Mouse (Mus musculus) heart, embryonic 15.5 days (tissue): ENCODE results near the gene G430095P16Rik. TPM values are rescaled to one million over a fixed set of nuclear protein-coding genes. Genes with fewer than 3 reads are reported as not detected.

Experiments
- ATAC-seq: fragments of 200-750 bp; cut with Nextera tagmentation; replicated peaks from 2 replicates; pipeline ENCODE4 v1.8.0; 2017; ENCODE audit warnings: low read depth, moderate TSS enrichment; ENCODE audit not compliant: insufficient number of reproducible peaks, insufficient read depth, low FRiP score
- H3K27ac ChIP-seq: fragments of 300-500 bp; sonication (generic); 2 replicates; pipeline ENCODE4 v1.5.1; 2015; ENCODE audit warnings: mild to moderate bottlenecking, inconsistent platforms
- H3K27me3 ChIP-seq: fragments of 300-500 bp; sonication (generic); 2 replicates; pipeline ENCODE4 v1.6.1; 2015; ENCODE audit warnings: inconsistent platforms
- H3K36me3 ChIP-seq: fragments of 300-500 bp; sonication (generic); 2 replicates; pipeline ENCODE4 v1.6.1; 2015; ENCODE audit warnings: mild to moderate bottlenecking, inconsistent platforms
- H3K4me1 ChIP-seq: fragments of 300-500 bp; sonication (generic); replicated peaks from 2 replicates; pipeline ENCODE4 v1.6.1; 2015; ENCODE audit warnings: inconsistent platforms
- H3K4me2 ChIP-seq: fragments of 300-500 bp; sonication (generic); 2 replicates; pipeline ENCODE4 v1.6.1; 2015; ENCODE audit warnings: inconsistent platforms, mild to moderate bottlenecking, moderate library complexity
- H3K4me3 ChIP-seq: fragments of 300-500 bp; sonication (generic); 2 replicates; pipeline ENCODE4 v1.5.1; 2015; ENCODE audit warnings: mild to moderate bottlenecking, inconsistent platforms
- H3K9ac ChIP-seq: fragments of 300-500 bp; sonication (generic); 2 replicates; pipeline ENCODE4 v1.6.1; 2015; ENCODE audit warnings: mild to moderate bottlenecking, inconsistent platforms
- H3K9me3 ChIP-seq: fragments of 300-500 bp; sonication (generic); replicated peaks from 2 replicates; pipeline ENCODE4 v1.6.1; 2016; ENCODE audit warnings: inconsistent platforms
- WGBS: fragments of 180-500 bp; shearing (Covaris S2); methylation state at CpG from one replicate; pipeline ENCODE4 v1.1.7; 2015; ENCODE audit warnings: mixed read lengths; 5-methylcytosine and 5-hydroxymethylcytosine counted together
- polyA plus RNA-seq: library from polyadenylated mRNA; unstranded; fragments of >200 nt; fragmentation: Nextera tagmentation; extraction: Ambion mirVana; gene quantifications from 2 replicates; pipeline ENCODE4 v1.2.1, GENCODE M21; 2015

G430095P16Rik gene
- polyA plus RNA-seq, 1 experiment from 2014 or later: 4.5 TPM

DNA sequence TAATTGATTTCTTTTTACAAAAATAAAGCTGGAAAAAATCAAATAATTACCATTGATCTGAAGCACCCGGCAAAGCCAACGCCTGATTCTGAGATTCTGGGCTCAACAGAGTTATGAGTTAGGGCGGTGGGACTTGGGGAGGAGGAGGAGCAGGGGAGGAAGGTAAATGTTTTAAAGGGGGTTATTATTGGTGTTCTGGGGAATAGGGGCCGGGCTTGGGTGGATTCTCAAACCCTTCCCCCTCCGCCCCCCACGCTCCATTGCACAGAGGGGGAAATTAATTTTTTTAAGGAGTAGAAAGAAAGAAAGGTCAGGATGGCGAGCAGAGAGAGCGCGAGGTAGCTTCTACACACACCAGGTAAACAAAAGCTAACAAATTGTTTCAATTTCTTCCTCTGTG, 50.5 kb downstream of the G430095P16Rik start:
- Histone ChIP-seq H3K36me3 (no peaks in the 10 kb centered on the region), H3K9me3 (no peaks in the 10 kb centered on the region), H3K4me3 (peak overlapping the region; percentile 41), H3K4me1 (peaks cover 43% of the 10 kb centered on the region), H3K4me2 (peak overlapping the region; percentile 61), H3K9ac (peak overlapping the region; percentile 38; the same call in 1 of the 2 replicates), H3K27ac (peak overlapping the region; percentile 67), H3K27me3 (peaks cover 65% of the 10 kb centered on the region)
- WGBS: 11% methylated on average over 9 of the region's 9 CpGs
- no peak for ATAC-seq

DNA sequence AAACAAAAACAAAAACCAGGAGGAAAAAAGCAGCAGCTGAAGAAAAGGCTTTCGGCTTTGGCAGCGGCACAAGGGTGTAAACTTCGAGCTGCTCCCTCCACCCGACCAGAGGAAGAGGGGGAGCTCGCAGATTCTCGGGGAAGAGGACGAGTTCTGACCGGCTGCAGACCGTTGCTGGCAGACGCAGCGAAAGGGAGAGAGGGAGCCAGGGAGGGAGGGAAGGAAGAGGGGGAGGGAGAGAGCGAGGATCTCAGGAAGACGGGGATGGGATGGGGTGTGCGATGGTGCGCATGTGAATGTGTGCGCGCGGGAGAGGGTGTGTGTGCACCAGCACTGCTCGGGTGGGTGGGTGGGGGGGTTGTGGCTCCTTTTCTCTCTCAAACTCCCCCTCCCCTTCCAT, 51.0 kb downstream of the G430095P16Rik start:
- Histone ChIP-seq H3K9ac (peak overlapping the region; percentile 38; the same call in 1 of the 2 replicates), H3K4me1 (peaks cover 46% of the 10 kb centered on the region), H3K4me2 (peak overlapping the region; percentile 61), H3K27ac (peak overlapping the region; percentile 67), H3K36me3 (no peaks in the 10 kb centered on the region), H3K4me3 (peak overlapping the region; percentile 41), H3K9me3 (no peaks in the 10 kb centered on the region), H3K27me3 (peaks cover 71% of the 10 kb centered on the region)
- peak; percentile 84 for ATAC-seq
- WGBS: 1% methylated on average over 17 of the region's 19 CpGs

DNA sequence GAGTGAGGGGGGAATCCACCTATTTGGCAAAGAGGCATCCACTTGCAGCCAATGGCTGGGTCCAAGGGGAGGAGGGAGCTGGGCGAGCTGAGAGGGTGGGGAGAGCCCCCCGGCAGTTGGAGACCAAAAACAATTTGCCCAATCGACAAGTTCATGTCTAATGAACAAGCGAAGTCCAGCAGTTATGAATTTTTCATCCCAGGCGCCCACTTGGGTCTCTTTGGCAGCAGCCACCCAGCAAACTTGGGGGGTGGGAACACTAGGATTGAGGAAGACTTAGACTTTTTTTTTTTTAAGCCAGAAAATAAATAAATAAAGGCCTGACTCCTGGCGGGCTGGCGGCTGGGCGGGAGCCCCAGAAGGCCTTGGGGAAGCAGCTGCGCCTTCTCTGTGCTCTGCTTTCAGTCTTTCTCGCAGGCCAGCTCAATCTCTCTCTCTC, 51.7 kb downstream of the G430095P16Rik start:
- peak overlapping the region; percentile 61 for H3K4me2 ChIP-seq
- H3K27ac ChIP-seq: peak overlapping the region; percentile 84

DNA sequence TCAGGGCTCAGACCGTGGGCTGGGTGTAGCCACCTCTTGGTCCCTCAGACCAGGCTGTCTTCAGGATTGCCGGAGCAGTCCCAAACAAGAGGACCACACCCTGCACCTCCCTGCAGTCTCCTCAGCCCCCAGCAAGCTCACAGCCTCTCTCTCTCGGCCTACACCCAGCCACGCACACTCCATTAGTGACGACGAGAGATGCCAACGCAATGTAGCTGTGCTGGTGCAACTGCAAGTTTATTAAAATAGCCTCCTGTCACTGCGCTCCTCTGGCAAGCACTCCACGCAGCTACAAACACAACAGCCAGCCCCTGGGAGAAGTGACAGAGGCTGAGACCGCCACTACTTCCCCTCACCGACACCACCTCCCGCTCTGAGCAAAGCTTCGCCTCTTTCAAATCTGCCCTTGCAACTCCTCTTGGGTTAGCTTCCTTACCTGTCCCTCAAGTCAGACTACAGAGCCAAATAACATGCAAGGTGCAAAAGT, 52.3 kb downstream of the G430095P16Rik start:
- no peak for ATAC-seq
- no peaks in the 10 kb centered on the region for H3K9me3 ChIP-seq
- 14% methylated on average over 13 of the region's 13 CpGs for WGBS
- H3K4me1 ChIP-seq: peaks cover 58% of the 10 kb centered on the region
- peaks cover 84% of the 10 kb centered on the region for H3K27me3 ChIP-seq
- peak overlapping the region; percentile 84 for H3K27ac ChIP-seq
- no peak overlapping the region for H3K9ac ChIP-seq
- H3K4me3 ChIP-seq: no peak overlapping the region; the same call in 1 of the 2 replicates
- peak overlapping the region; percentile 61 for H3K4me2 ChIP-seq
- no peaks in the 10 kb centered on the region for H3K36me3 ChIP-seq

More for the DNA sequence above, 51.7 kb downstream of the G430095P16Rik start:
- WGBS: 16% methylated on average over 10 of the region's 10 CpGs
- Histone ChIP-seq H3K27me3 (peaks cover 77% of the 10 kb centered on the region), H3K9ac (no peak overlapping the region), H3K4me3 (peak overlapping the region; percentile 20; the same call in 1 of the 2 replicates), H3K36me3 (no peaks in the 10 kb centered on the region), H3K9me3 (no peaks in the 10 kb centered on the region), H3K4me1 (peaks cover 52% of the 10 kb centered on the region)
- peak; percentile 50 for ATAC-seq

DNA sequence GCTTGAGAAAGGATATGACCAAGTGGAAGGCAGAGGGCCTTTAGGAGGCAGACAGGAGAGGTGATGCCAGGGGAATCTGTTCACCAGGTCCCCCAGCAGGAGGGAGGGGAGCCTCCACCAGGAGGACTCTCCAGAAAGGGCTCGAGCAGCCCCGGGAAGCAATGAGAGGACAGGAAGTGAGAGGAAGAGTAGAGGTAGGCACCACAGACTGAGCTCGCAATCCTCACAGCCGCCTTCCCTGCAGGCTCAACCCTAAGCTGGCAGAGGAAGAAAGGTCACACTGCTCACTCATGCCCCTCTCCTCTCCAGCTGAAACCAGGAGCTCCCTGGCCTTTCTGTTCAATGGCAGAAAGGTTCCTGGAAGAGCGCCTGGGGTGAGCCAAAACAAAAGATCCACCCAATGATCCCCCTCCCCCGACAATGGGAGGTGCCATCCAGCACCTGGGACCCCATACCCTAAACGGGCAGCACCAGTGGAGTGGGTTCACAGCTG, 52.9 kb downstream of the G430095P16Rik start:
- Histone ChIP-seq H3K27ac (peak overlapping the region; percentile 84), H3K27me3 (peaks cover 87% of the 10 kb centered on the region), H3K4me3 (no peak overlapping the region), H3K36me3 (no peaks in the 10 kb centered on the region), H3K9ac (no peak overlapping the region), H3K4me2 (peak overlapping the region; percentile 61), H3K4me1 (peaks cover 59% of the 10 kb centered on the region), H3K9me3 (no peaks in the 10 kb centered on the region)
- ATAC-seq: no peak
- 24% methylated on average over 7 of the region's 7 CpGs for WGBS

Other genes starting within 250 kb of the G430095P16Rik start
- gene Ier2, start 60.2 kb upstream of the G430095P16Rik start, polyA plus RNA-seq: 34.9 and 50.5 TPM in 2 replicates
- 40.6 and 47.4 TPM in 2 replicates for gene Trmt1, start 36.7 kb upstream of the G430095P16Rik start, polyA plus RNA-seq
- 10.7 and 14.6 TPM in 2 replicates for gene Nacc1, start 35.1 kb upstream of the G430095P16Rik start, polyA plus RNA-seq
- gene Lyl1, start 21.6 kb upstream of the G430095P16Rik start, polyA plus RNA-seq: 9.2 and 13.2 TPM in 2 replicates
- gene Nfix, start 77.3 kb downstream of the G430095P16Rik start, polyA plus RNA-seq: 15.0 and 20.8 TPM in 2 replicates
- 5.8 and 6.4 TPM in 2 replicates for gene Dand5, start 99.8 kb downstream of the G430095P16Rik start, polyA plus RNA-seq
- gene Gadd45gip1, start 108.5 kb downstream of the G430095P16Rik start, polyA plus RNA-seq: 45.3 and 46.5 TPM in 2 replicates
- 107 and 123 TPM in 2 replicates for gene Rad23a, start 117.7 kb downstream of the G430095P16Rik start, polyA plus RNA-seq
- gene Calr, start 123.9 kb downstream of the G430095P16Rik start, polyA plus RNA-seq: 525 and 658 TPM in 2 replicates
- gene Farsa, start 134.0 kb downstream of the G430095P16Rik start, polyA plus RNA-seq: 44.5 and 62.5 TPM in 2 replicates
- gene Syce2, start 149.1 kb downstream of the G430095P16Rik start, polyA plus RNA-seq: 23.0 and 32.6 TPM in 2 replicates
- gene Gcdh, start 170.9 kb downstream of the G430095P16Rik start, polyA plus RNA-seq: 36.4 and 40.1 TPM in 2 replicates
- gene Klf1, start 178.9 kb downstream of the G430095P16Rik start, polyA plus RNA-seq: 1.1 and 4.9 TPM in 2 replicates
- gene Dnase2a, start 185.6 kb downstream of the G430095P16Rik start, polyA plus RNA-seq: 4.3 and 7.3 TPM in 2 replicates
- gene Mast1, start 214.4 kb downstream of the G430095P16Rik start, polyA plus RNA-seq: 0.09 and 0.41 TPM in 2 replicates
- gene Rtbdn, start 224.0 kb downstream of the G430095P16Rik start, polyA plus RNA-seq: 0.26 TPM in 1 of 2 replicates, not detected in the other
- gene Gm49661, start 246.4 kb downstream of the G430095P16Rik start, polyA plus RNA-seq: not detected in 2 replicates
- 596 and 644 TPM in 2 replicates for gene Prdx2, start 246.6 kb downstream of the G430095P16Rik start, polyA plus RNA-seq
- gene Rnaseh2a, start 246.8 kb downstream of the G430095P16Rik start, polyA plus RNA-seq: 62.9 and 83.7 TPM in 2 replicates